Comparison of ENCODE assay signal across 23 mouse cellular contexts in the genomic region with DNA sequence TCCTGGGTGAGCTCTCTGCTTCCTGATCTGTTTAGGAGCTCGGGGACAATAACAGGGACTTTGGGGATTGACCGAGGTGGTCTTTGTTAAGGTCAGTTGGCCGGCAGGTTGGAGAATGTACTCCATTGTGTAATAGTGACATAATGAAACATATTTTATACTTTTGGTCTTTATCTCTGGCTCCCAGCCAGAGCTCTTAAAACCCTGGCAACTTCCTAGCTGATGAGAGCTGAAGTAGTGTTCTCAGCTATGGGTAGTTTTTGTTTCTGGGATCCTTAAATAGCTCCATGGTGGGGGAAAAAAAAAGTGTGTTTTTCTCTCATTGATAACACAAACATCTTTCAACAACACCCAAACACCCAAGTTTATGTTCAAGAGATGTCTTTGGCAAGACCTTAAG. TPM values are rescaled to one million over a fixed set of nuclear protein-coding genes. Genes with fewer than 3 reads are reported as not detected.
DNase-seq lines count a peak whose midpoint lies in the region; ATAC-seq and TF ChIP-seq lines count a peak whose summit lies in the region.
"Had no signal": no experiment of that assay in that cellular context is flagged by ENCODE, and none has a peak within 500 bp of the region (broad histone marks: within the 10 kb centered on the region; RNA-seq: fewer than 3 reads in every experiment).

No protein-coding gene starts in this region.

- peaks cover 43 to 63% of the 10 kb centered on the region in 2 experiments for H3K4me1 ChIP-seq in heart, embryonic 14.5 days (ENCODE audit: control insufficient read depth in 2 of 2, insufficient read depth in 2 of 2, low read length in 2 of 2)
- peaks cover 32% of the 10 kb centered on the region for H3K4me1 ChIP-seq in heart, embryonic 10.5 days
- no peaks in the 10 kb centered on the region; the same call in 1 of the 2 replicates for H3K4me1 ChIP-seq in kidney, adult 2 months (ENCODE audit: control insufficient read depth, insufficient read depth, low read length)
- peaks cover 28% of the 10 kb centered on the region for H3K4me1 ChIP-seq in lung, embryonic 15.5 days
- H3K4me1 ChIP-seq: liver, embryonic 12.5 days had no signal

- no peaks in the 10 kb centered on the region for H3K36me3 ChIP-seq in heart, embryonic 14.5 days (ENCODE audit: control insufficient read depth, insufficient read depth, low read length)
- H3K36me3 ChIP-seq in heart, embryonic 10.5 days: no peaks in the 10 kb centered on the region
- no peaks in the 10 kb centered on the region for H3K36me3 ChIP-seq in kidney, adult 2 months (ENCODE audit: control insufficient read depth, insufficient read depth, low read length)
- H3K36me3 ChIP-seq in lung, embryonic 15.5 days: no peaks in the 10 kb centered on the region
- H3K36me3 ChIP-seq: hindbrain, embryonic 15.5 days; limb, embryonic 12.5 days; liver, embryonic 12.5 days; midbrain, embryonic 10.5 days; neural tube, embryonic 13.5 days had no signal

- no peak overlapping the region for H3K4me3 ChIP-seq in heart, embryonic 14.5 days (ENCODE audit: control insufficient read depth in 1 of 2, insufficient read depth in 1 of 2, low read depth in 1 of 2, low read length in 2 of 2)
- H3K4me3 ChIP-seq in heart, embryonic 10.5 days: no peak overlapping the region
- H3K4me3 ChIP-seq in kidney, adult 2 months (ENCODE audit: insufficient read depth, low read depth, low read length): no peak overlapping the region
- no peak overlapping the region for H3K4me3 ChIP-seq in lung, embryonic 15.5 days
- H3K4me3 ChIP-seq: forebrain, embryonic 13.5 days; hindbrain, embryonic 15.5 days; limb, embryonic 12.5 days; liver, embryonic 12.5 days; midbrain, embryonic 10.5 days; myocyte; neural tube, embryonic 13.5 days had no signal

- no peak for DNase-seq in heart, embryonic 10.5 days (ENCODE audit: low spot score)
- peak; percentile 5 for DNase-seq in kidney, adult 2 months
- DNase-seq in kidney, adult 9 months: no peak
- no peak for DNase-seq in lung, postnatal 14 days
- peak; percentile 24 for DNase-seq in lung, postnatal 36 days
- DNase-seq: cerebellum, adult 9-10 months; gastrocnemius, postnatal 36 days; kidney, adult 8-10 months; retina, postnatal 1 day; right cerebral cortex, postnatal 25 days; spleen, adult 18-20 months had no signal

- no peaks in the 10 kb centered on the region; the same call in 1 of the 2 replicates for H3K9me3 ChIP-seq in heart, embryonic 14.5 days (ENCODE audit: control insufficient read depth, low read length)
- 0 out of 2 replicates have a peak, but pooled peaks cover 4% of the 10 kb centered on the region for H3K9me3 ChIP-seq in heart, embryonic 10.5 days
- no peaks in the 10 kb centered on the region for H3K9me3 ChIP-seq in lung, embryonic 15.5 days
- H3K9me3 ChIP-seq: hindbrain, embryonic 15.5 days; limb, embryonic 12.5 days had no signal

- H3K9ac ChIP-seq in heart, embryonic 14.5 days (ENCODE audit: low read length): no peak overlapping the region
- no peak overlapping the region for H3K9ac ChIP-seq in lung, embryonic 15.5 days
- H3K9ac ChIP-seq: forebrain, embryonic 13.5 days; hindbrain, embryonic 15.5 days; limb, embryonic 12.5 days; liver, embryonic 12.5 days; neural tube, embryonic 13.5 days had no signal

- ATAC-seq in heart, embryonic 14.5 days (ENCODE audit: insufficient number of reproducible peaks, insufficient read depth, low FRiP score, low read depth): peak; percentile 14; the same call in 1 of the 2 replicates
- peak; percentile 24; the same call in 1 of the 2 replicates for ATAC-seq in lung, embryonic 15.5 days (ENCODE audit: borderline replicate concordance, extremely low read depth, low FRiP score, low TSS enrichment)
- ATAC-seq: forebrain, embryonic 13.5 days; liver, embryonic 12.5 days; midbrain, embryonic 16.5 days; Patski had no signal

- H3K27me3 ChIP-seq in heart, embryonic 14.5 days (ENCODE audit: control insufficient read depth, insufficient read depth, low read length): no peaks in the 10 kb centered on the region
- H3K27me3 ChIP-seq in heart, embryonic 10.5 days (ENCODE audit: insufficient read depth, poor library complexity, severe bottlenecking): no peaks in the 10 kb centered on the region
- no peaks in the 10 kb centered on the region for H3K27me3 ChIP-seq in kidney, adult 2 months (replicated peaks; ENCODE audit: control insufficient read depth, insufficient read depth, low read length)
- H3K27me3 ChIP-seq in lung, embryonic 15.5 days: no peaks in the 10 kb centered on the region
- H3K27me3 ChIP-seq: hindbrain, embryonic 15.5 days; limb, embryonic 12.5 days; liver, embryonic 12.5 days; neural tube, embryonic 13.5 days; Patski had no signal

- whole genome bisulfite sequencing in heart, embryonic 14.5 days: 15% methylated on average over 3 of the region's 3 CpGs
- WGBS in heart, embryonic 10.5 days: 56% methylated on average over 3 of the region's 3 CpGs
- 58% methylated on average over 3 of the region's 3 CpGs for WGBS in kidney, adult 2 months
- 16% methylated on average over 3 of the region's 3 CpGs for WGBS in lung, embryonic 15.5 days

- H3K27ac ChIP-seq in heart, embryonic 14.5 days (replicated peaks in 1 of 2; ENCODE audit: control insufficient read depth in 1 of 2, insufficient read depth in 1 of 2, low read depth in 2 of 2, low read length in 2 of 2): peak overlapping the region; percentile 20 to 70; a peak in 3 of 4 replicates
- no peak overlapping the region for H3K27ac ChIP-seq in heart, embryonic 10.5 days
- no peak overlapping the region for H3K27ac ChIP-seq in kidney, adult 2 months (ENCODE audit: insufficient read depth, low read depth, low read length)
- no peak overlapping the region for H3K27ac ChIP-seq in lung, embryonic 15.5 days
- H3K27ac ChIP-seq: forebrain, embryonic 13.5 days; hindbrain, embryonic 15.5 days; limb, embryonic 12.5 days; liver, embryonic 12.5 days; macrophage; midbrain, embryonic 10.5 days; neural tube, embryonic 13.5 days had no signal

- no peak for TF ChIP-seq CTCF in kidney, adult 2 months (conservative IDR thresholded peaks at IDR 0.05; ENCODE audit: insufficient read depth, insufficient read length, low read depth, low read length)

- TF ChIP-seq POLR2A in kidney, adult 2 months (IDR thresholded peaks at IDR 0.05; ENCODE audit: low read depth, low read length): no peak

- peak overlapping the region; percentile 30 for H3K4me2 ChIP-seq in heart, embryonic 14.5 days (ENCODE audit: low read length)
- H3K4me2 ChIP-seq in lung, embryonic 15.5 days: no peak overlapping the region
- H3K4me2 ChIP-seq: forebrain, embryonic 13.5 days; hindbrain, embryonic 15.5 days; limb, embryonic 12.5 days; liver, embryonic 12.5 days; neural tube, embryonic 13.5 days had no signal

RNA-seq across cellular contexts. Expression of a gene that starts 39.6 kb away (rescaled TPM):
- polyA plus RNA-seq in heart, embryonic 14.5 days (2014; fragmentation: Nextera tagmentation; extraction: Ambion mirVana): 0.70 and 1.3 TPM in 2 replicates
- polyA plus RNA-seq in heart, embryonic 10.5 days (2016; fragmentation: Nextera tagmentation; extraction: Ambion mirVana): 0.39 and 0.74 TPM in 2 replicates
- polyA plus RNA-seq in kidney, adult 2 months (2012; rRNA removed): 0.14 and 0.56 TPM in 2 replicates
- 0.64 TPM in 1 of 2 replicates, not detected in the other for polyA plus RNA-seq in lung, embryonic 15.5 days (2015; fragmentation: Nextera tagmentation; extraction: Ambion mirVana)
- polyA plus RNA-seq: macrophage, Patski had no signal

Comparison
In these comparisons a context has a peak if more than half of its experiments do, and no peak if none do; other contexts are left out.
1. H3K27ac ChIP-seq: peak in heart, embryonic 14.5 days (2 of 2); none in heart, embryonic 10.5 days (single experiment), kidney, adult 2 months (single experiment) and lung, embryonic 15.5 days (single experiment).
2. DNase-seq: peak in kidney, adult 2 months (single experiment) and lung, postnatal 36 days (single experiment); none in heart, embryonic 10.5 days (single experiment), kidney, adult 9 months (single experiment) and lung, postnatal 14 days (single experiment).